Mouse (Mus musculus) CH12.LX (cell line): ENCODE measurements around the gene Atl3.

Experiments used
- CHD2 ChIP-seq: IDR thresholded peaks from 2 replicates; pipeline ENCODE4 v1.6.1; 2011; ENCODE audit warnings: low read length, improper control_type of control experiment
- CTCF ChIP-seq, 2 experiments: IDR thresholded peaks in 1 of 2; conservative IDR thresholded peaks in 1 of 2; 2 replicates each; pipeline ENCODE4 v1.5.1; 2011 to 2012; ENCODE audit warnings: low read depth in 2 of 2, low read length in 2 of 2, improper control_type of control experiment in 1 of 2, inconsistent platforms in 1 of 2, mild to moderate bottlenecking in 1 of 2, moderate library complexity in 1 of 2
- EP300 ChIP-seq: IDR thresholded peaks from 2 replicates; pipeline ENCODE4 v1.6.1; 2011; ENCODE audit warnings: low read length, improper control_type of control experiment
- JUN ChIP-seq: IDR thresholded peaks from 2 replicates; pipeline ENCODE4 v1.6.1; 2011; ENCODE audit warnings: low read depth, mild to moderate bottlenecking, low read length, improper control_type of control experiment, moderate library complexity; ENCODE audit not compliant: insufficient read depth
- MAFK ChIP-seq: IDR thresholded peaks from 2 replicates; pipeline ENCODE4 v1.6.1; 2011; ENCODE audit warnings: low read length, improper control_type of control experiment; ENCODE audit not compliant: insufficient replicate concordance
- MAZ ChIP-seq: IDR thresholded peaks from 2 replicates; pipeline ENCODE4 v1.6.1; 2012; ENCODE audit warnings: low read depth, mild to moderate bottlenecking, inconsistent platforms, low read length, improper control_type of control experiment, moderate library complexity
- POLR2A ChIP-seq: IDR thresholded peaks from 2 replicates; pipeline ENCODE4 v1.6.1; 2011; ENCODE audit warnings: low read depth, mild to moderate bottlenecking, improper control_type of control experiment, low read length
- RAD21 ChIP-seq: IDR thresholded peaks from 2 replicates; pipeline ENCODE4 v1.6.1; 2011; ENCODE audit warnings: low read depth, mild to moderate bottlenecking, low read length, improper control_type of control experiment, moderate library complexity
- TBP ChIP-seq: conservative IDR thresholded peaks from 2 replicates; pipeline ENCODE4 v1.6.1; 2011; ENCODE audit warnings: low read depth, low read length, improper control_type of control experiment
- TCF12 ChIP-seq: IDR thresholded peaks from 2 replicates; pipeline ENCODE4 v1.6.1; 2014; ENCODE audit warnings: low read depth, mild to moderate bottlenecking, inconsistent platforms, low read length, improper control_type of control experiment
- USF1 ChIP-seq: IDR thresholded peaks from 2 replicates; pipeline ENCODE4 v1.6.1; 2014; ENCODE audit warnings: low read depth, mild to moderate bottlenecking, inconsistent platforms, low read length, improper control_type of control experiment
- ZC3H11A ChIP-seq: IDR thresholded peaks from 2 replicates; pipeline ENCODE4 v1.6.1; 2012; ENCODE audit warnings: low read depth, mild to moderate bottlenecking, inconsistent platforms, low read length, improper control_type of control experiment

GRCm38 (mm10) chr19:7521619-7522018 is 27.8 kb downstream of the Atl3 start:
- TF ChIP-seq TCF12, result no peak
- no peak for TF ChIP-seq CTCF (conservative IDR thresholded peaks at IDR 0.05 in 1 of 2, IDR thresholded peaks at IDR 0.05 in 1 of 2; ENCODE audit: low read depth in 2 of 2, low read length in 2 of 2)
- no peak for TF ChIP-seq TBP
- TF ChIP-seq MAZ, result no peak
- no peak for TF ChIP-seq RAD21
- no peak for TF ChIP-seq MAFK
- TF ChIP-seq JUN, result no peak
- no peak for TF ChIP-seq USF1
- TF ChIP-seq CHD2, result no peak
- no peak for TF ChIP-seq ZC3H11A
- no peak for TF ChIP-seq EP300
- TF ChIP-seq POLR2A, result no peak
